Mouse (Mus musculus): ENCODE measurements at regions not wholly inside any gene's neighbourhood (a gene's known extent, or its start where the extent isn't known, plus 50 kb on each side); places are given as distances from the start of the nearest gene placed in this dataset.

DNA sequence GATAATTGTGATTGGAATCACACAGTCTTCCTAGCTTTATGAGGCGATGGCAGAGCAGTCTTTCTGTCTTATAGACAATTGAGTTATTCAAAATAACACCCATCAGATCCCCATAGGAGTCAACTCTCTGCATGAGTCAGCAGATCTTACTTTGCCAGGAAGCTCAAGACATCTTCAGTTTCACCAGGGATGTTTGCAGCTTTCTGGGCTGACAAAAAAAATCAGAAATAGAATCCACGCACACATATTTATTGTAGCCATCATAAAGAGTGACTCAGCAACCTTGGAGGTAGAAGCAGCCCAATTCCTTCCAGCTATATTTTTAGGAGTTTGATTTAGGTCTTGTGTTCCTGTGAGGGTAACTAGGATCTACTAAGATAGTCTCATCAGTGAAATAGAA, 122.8 kb upstream of the Ctso start:
- TF ChIP-seq CTCF (IDR thresholded peaks at IDR 0.05; ENCODE audit: low read depth), result no peak
- TF ChIP-seq EP300 (optimal IDR thresholded peaks at IDR 0.05), result no peak
